Mouse (Mus musculus) T-helper 17 cell (primary cell): ENCODE results near the gene Dse.

ENCODE experiments used
- in situ Hi-C, 2 experiments: fragments of 300-600 bp; cut with MboI, MseI; formaldehyde crosslinking; loops; 1 replicate in 1 of 2; 2 replicates in 1 of 2; pipeline ENCODE4 v1.15.1; 2025; ENCODE audit warnings: high pct_unique_total_duplicates in 2 of 2

Dse gene

DNA sequence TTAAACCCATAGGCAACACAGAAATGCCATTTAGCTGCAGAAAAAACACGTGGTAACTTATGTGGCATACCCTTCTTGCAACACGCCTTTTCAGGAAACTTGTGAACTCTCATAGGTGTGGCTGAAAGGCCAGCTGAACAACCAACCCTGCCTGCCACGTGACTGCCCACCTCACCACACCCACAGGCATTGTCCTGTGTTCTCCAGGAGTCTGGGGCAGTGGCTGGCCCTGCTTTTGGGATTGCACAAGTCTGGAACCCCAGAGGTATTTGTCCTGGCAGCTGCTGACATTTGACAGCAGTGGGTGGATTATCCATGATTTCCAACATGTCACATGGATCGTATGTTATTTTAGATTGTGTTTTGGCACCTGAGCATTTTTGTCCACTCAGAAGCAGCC is 67.7 kb downstream of the Dse start:
- in situ Hi-C loops = loop anchor here in 1 of 2 experiments (10.0 kb wide), 1 partner anchor 195 kb away; no protein-coding TSS in a partner anchor

DNA sequence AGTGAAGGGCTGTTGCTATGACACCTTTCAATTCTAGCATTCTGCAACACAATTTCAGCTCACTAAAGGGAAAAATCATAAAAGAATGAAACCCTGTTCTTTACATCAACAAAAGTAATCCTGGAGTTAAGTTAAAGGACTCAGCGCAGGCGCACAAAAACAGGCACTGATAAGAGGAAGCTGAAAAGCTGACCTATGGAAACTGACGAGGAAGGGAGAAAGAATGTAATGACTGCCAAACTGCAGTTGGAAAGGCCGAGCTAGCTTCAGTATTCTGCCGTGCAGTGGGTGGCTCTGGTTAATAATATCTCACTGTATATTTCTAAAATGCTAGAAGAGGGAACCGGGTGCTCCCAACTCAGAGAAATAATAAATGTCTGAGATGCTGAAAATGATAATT is 69.5 kb downstream of the Dse start:
- in situ Hi-C loops = no loop called here

DNA sequence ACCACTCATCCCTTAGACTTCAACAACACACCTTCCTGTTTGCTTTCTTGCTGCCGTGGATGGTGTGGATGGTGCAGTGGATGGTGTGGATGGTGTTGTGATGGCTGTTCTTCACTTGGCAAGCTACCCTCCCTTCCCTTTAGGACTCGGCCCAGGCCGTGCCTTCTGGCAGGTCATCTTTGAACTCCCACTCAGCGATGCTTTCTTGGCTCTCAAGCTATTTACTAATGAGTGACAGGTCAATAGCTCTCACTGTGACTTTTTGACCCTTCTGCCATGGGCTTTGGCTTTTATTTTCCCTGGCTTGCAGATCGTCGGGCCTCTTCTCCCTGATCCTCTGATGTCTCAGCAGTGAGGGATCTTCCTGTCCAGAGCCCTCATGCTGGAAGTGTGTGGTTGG is 71.1 kb downstream of the Dse start:
- in situ Hi-C loops = no loop called here

DNA sequence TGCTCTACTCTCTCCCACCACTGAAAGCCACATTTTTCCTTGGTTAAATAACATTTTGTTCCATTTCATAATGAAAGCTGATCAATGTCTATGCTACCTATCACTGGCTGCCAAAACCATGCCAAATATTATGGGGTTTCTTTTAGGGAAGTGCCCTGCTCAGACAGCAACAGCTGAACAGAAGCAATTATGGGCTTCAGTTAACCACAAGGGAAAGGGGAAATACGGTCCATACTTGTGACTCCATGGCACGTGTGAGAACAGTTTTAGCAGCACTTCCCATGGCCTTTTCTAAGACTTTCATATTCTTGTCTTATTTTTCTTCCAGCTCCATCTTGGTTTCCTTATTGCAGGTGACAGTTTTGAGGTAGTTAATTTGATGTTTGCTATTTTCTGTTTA is 76.2 kb downstream of the Dse start:
- in situ Hi-C loops = no loop called here

DNA sequence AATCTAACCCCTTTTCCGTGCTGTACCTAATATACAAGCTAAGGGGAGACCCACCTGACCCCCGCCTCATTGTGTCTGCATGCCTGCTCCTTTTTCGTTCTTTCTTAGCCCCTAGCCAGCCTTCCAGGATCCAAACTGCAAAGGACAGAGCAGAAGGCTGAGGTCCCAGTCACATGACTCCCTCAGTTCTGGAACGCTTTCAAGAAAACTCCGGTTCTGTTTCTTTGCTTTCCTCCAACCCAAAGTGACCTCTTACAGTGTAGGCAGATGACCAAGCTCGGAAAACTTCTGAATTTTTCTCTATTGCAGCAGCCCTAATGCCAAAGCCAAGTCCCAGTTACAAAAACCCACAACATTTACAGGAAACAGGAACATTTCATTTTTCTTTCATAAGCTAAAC is 79.1 kb downstream of the Dse start:
- in situ Hi-C loops = no loop called here

DNA sequence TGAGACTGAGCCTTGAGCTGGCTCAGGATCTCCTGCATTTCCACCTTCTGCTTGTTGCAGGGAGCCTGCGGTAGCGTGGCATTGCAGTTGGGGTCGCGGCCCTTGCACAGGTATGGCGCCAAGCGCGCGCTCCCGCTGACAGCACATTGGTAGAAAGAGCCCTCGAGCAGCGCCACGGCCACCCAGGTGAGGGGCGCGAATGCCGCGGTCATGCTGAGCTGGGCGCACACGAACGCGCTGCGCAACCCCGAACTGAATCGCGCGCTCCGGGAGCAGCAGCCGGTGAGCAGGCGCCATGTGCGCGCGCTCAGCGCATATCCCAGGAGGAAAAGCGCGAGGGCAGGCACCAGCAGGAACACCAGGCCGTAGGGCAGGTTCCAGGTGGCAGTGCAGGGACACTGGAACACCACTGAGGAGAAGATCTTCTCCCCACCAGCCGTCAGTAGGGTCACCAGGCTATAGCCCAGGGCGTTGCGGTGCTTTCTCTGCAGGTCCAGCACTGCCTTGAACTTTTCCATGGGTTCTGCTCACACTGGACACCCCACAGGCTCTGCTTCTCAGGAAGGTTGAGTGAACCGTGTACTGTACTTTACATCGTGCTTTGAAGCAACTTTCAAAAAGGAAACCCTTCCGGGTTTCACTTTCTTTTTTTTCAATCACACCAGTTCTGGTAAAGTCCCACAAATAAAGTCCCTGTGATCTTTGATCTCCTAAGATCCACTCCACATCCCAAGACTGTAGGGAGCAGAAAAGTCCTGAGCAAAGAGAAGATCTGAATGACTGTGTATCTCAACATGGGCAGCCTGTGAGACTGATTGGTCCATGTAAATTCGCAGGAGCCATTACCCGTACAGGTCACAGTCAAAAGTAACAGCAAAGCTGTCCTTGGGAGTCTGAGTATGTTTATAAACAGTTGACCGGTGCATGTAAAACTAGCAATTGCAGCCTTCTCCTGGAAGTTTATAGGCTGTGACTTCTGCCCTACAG is 79.8 kb downstream of the Dse start, which contains the start of gene Calhm6:
TSS of gene Calhm6 (minus strand) at position 593 of the 987 bp plus-strand sequence.
- in situ Hi-C loops = no loop called here

DNA sequence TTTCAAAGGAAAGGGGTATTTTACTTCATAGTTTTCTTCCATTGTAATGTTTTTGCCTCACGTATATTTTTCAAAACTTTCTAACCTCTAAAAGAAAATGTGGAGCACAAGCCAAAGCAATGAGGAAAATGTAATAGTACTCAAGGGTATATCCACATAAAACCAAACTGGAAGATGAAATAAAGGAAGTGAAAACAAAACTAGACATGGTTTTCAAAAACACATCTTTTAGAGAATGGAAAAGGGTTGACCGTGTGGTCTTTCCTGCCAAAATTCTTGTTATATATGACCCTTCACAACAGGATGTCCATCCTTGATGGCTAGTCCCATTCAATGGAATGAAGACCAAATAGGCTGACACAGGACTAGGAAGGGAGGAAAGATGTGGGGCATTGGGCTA is 89.1 kb downstream of the Dse start:
- in situ Hi-C loops = no loop called here

DNA sequence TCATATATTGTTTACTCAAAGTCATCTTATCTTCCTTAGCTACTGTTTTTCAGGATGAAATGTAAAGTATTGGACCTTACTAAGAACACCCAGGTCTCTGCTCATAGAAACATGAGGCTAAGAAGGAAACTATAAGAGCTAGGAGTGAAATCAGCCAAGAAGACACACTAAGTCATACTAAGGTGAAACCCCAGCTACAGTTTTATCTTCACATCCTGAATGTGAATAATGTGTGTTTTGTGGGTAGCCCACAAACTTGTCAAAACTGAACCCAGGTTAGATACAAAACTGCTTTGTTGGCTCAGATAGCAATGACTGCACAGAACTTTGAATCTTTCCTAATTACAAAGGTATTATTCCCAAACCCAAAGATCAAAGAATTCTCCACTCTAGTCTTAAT is 89.7 kb downstream of the Dse start:
- in situ Hi-C loops = no loop called here

DNA sequence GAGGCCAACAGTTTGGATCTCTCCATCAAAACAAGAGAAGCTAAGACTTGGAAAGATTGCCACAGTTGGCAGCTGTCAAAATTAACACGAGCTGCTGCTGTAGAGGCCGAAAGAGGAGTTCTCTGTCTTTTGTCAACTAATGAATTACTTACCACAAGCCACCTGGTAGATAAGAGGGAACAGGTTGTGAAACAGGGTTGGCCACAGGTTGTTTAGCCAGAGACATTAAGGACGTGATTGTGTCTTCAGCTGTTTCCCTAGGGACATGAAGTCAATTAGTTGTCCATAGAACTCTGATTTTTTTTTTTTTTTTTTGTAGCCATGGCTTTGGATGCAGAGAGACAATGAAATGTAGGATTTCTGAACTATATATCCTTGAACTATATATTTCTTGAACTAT is 90.4 kb downstream of the Dse start:
- in situ Hi-C loops = no loop called here

DNA sequence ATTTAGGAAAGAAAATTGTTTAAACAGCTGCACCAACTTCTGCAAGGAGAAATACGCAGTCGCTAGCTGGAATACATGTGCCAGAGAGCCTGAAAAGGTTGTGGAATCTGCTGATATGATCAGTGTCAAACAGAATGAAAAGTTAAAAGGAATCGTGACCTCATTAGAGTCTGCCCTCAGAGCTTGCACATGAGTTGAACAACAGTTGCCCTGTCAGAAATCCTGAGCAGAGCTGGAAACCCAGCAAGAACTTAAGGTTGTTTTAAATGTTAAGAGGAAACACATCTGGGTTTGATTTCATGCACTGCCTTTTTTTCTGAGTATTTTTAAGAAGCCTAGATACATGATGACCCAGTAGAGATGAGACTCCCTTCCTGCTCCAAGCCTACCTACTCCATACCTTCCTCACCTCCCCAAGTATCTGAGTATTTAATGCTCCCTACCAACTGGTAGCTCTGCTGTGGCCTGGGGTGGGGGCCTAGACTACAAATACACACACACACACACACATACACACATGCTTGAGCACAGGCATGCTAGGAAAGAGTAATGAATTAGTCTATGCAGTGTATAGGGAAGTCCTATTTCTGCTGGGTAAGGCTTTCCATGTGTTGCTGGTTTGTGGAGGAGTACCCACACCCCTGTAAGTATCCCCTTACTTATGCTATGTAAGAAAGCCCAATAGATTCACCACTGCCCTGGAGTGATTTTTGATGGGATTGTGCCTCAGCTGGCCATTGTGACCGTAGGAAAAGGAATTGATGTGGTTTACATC is 95.4 kb downstream of the Dse start:
- in situ Hi-C loops = no loop called here

DNA sequence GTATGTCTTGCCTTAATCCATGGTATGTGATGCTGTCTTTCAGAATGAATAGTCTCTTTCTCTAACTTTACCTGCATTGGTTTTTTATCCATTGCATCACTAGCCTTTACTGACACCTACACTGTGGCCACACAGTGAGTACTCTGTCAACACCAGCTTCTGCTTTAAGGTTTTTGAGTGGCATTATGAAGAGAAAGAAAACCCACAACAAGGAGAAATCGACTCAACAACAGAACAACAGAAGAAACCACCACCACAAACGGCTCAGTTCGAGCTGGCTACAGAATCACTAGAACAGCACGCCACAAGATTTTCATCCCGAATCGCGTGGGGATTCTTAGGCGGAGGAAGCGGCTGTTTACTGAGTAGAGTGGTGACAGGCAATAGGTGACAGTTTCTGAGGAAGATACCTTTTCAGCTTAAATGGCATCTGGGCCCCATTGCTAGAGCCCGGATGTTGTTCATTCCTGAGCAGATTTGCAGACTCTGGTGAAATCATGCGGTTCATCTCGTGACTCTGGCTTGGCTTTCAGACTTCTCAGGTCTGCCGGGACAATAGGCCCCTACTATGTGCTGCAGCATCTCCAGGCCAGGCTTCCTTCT is 96.6 kb downstream of the Dse start:
- in situ Hi-C loops = no loop called here
